Mouse (Mus musculus): ENCODE measurements around the gene Cd300c2.

DNA sequence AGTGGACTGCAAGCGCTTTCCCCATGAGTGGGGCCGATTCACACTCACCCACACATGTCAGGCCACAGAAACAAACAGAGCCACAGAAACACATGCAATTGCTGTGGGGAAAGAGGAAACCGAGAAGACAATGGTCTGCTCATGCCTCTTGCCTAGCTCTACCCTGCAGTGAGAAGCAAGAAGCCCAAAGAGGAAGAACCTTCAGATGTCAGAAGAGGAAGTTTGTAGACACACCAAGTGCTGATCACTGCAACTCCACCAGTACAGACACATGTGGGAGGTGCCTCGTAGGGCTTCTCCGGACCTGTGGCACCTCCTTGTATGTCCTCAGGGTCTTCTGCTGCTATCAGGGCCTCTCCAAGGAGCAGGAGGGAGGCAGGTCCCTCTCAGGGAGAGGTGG, 2.4 kb upstream of the Cd300c2 start:
- TF ChIP-seq POLR2A (IDR thresholded peaks at IDR 0.05; ENCODE audit: insufficient read depth, low read depth, low read length) (no peak), CTCF (IDR thresholded peaks at IDR 0.05; ENCODE audit: insufficient read depth, low read depth, low read length) (no peak)

All from olfactory bulb, adult 2 months (tissue).